Mouse (Mus musculus) left cerebral cortex, adult 9 months (tissue): ENCODE data around the gene Casd1.
"Not testable (repeated sequence)": the region's sequence is repeated elsewhere in the genome, so short reads cannot be mapped to it uniquely, and the experiment has no call there.

Source experiments
- DNase-seq, 2 experiments: peaks; one replicate each; pipeline ENCODE4 v3.0.0; 2022; ENCODE audit warnings: low spot score in 2 of 2

The Casd1 gene

GRCm38 (mm10) chr6:4612431-4612830, 11.8 kb downstream of the Casd1 start:
- no peak for DNase-seq

GRCm38 (mm10) chr6:4617911-4618310, 17.3 kb downstream of the Casd1 start:
- DNase-seq: no peak

GRCm38 (mm10) chr6:4631464-4631863, 30.8 kb downstream of the Casd1 start:
- no peak for DNase-seq

- DNase-seq: no peak
Measured at GRCm38 (mm10) chr6:4633189-4633588, 32.5 kb downstream of the Casd1 start.

- no peak for DNase-seq
Measured at GRCm38 (mm10) chr6:4634804-4635203, 34.2 kb downstream of the Casd1 start.

- no peak for DNase-seq
Measured at GRCm38 (mm10) chr6:4642068-4642467, 41.4 kb downstream of the Casd1 start.

- DNase-seq: no peak
Measured at GRCm38 (mm10) chr6:4647351-4647750, 46.7 kb downstream of the Casd1 start.

GRCm38 (mm10) chr6:4652596-4653134, 52.0 kb downstream of the Casd1 start:
- DNase-seq: no peak

- DNase-seq: not testable (repeated sequence)
Measured at GRCm38 (mm10) chr6:4653741-4654140, 53.1 kb downstream of the Casd1 start.

- no peak for DNase-seq
Measured at GRCm38 (mm10) chr6:4655466-4655865, 54.8 kb downstream of the Casd1 start.

GRCm38 (mm10) chr6:4655924-4656323, 55.3 kb downstream of the Casd1 start:
- DNase-seq: no peak

- no peak for DNase-seq
Measured at GRCm38 (mm10) chr6:4658861-4659260, 58.2 kb downstream of the Casd1 start.

GRCm38 (mm10) chr6:4663516-4663915, 62.9 kb downstream of the Casd1 start:
- DNase-seq: no peak

- no peak for DNase-seq
Measured at GRCm38 (mm10) chr6:4664313-4664712, 63.7 kb downstream of the Casd1 start.

GRCm38 (mm10) chr6:4665154-4665553, 64.5 kb downstream of the Casd1 start:
- no peak for DNase-seq

- no peak for DNase-seq
Measured at GRCm38 (mm10) chr6:4677356-4677761, 76.7 kb downstream of the Casd1 start.

- DNase-seq: no peak
Measured at GRCm38 (mm10) chr6:4679981-4680380, 79.3 kb downstream of the Casd1 start.

- DNase-seq: no peak
Measured at GRCm38 (mm10) chr6:4680576-4680975, 79.9 kb downstream of the Casd1 start.

GRCm38 (mm10) chr6:4684706-4685340, 84.2 kb downstream of the Casd1 start:
- no peak for DNase-seq

- DNase-seq: no peak
Measured at GRCm38 (mm10) chr6:4690438-4690837, 89.8 kb downstream of the Casd1 start.
